Mouse (Mus musculus) small intestine, adult 2 months (tissue): ENCODE measurements around the gene Luzp2.

Experiments used
- CTCF ChIP-seq: fragments of 200-500 bp; IDR thresholded peaks from 2 replicates; pipeline ENCODE4 v1.5.1; 2012; ENCODE audit warnings: low read depth, mild to moderate bottlenecking, control low read depth, inconsistent platforms, low read length, moderate library complexity, mixed read lengths; ENCODE audit not compliant: insufficient replicate concordance, insufficient read length; ENCODE audit errors: extremely low read depth
- POLR2A ChIP-seq: fragments of 200-500 bp; IDR thresholded peaks from 2 replicates; pipeline ENCODE4 v1.6.1; 2012; ENCODE audit warnings: low read depth, mild to moderate bottlenecking, control low read depth, inconsistent platforms, low read length, moderate library complexity

DNA sequence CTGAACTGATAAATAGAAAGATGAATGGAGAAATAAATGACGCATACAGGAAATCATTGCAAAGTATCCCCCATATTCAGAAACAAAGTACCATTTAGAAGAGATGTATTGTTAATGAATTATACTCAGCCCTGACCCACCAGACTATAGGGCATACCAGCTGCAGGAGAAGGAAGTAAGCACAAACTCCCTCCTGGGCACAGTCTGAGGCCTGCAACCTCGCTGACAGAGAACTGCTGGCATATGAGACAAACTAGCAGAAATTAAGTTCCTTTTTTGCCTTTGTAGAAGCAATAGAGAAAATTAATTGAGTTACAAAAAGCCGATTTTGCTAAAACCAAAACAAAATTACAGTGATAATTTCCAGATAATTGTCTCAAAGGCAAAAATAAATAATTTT lies 355.4 kb downstream of the Luzp2 start:
- TF ChIP-seq POLR2A: no peak
- no peak for TF ChIP-seq CTCF
